Mouse (Mus musculus) lung, embryonic 15.5 days (tissue): ENCODE data around the gene Fbxw8. TPM values are rescaled to one million over a fixed set of nuclear protein-coding genes. Genes with fewer than 3 reads are reported as not detected.
A peak's percentile ranks its signal among the peaks of the same experiment; 100 is the strongest.

Experiments used
- ATAC-seq: fragments of 200-750 bp; cut with Nextera tagmentation; 2 replicates; pipeline ENCODE4 v1.8.0; 2017; ENCODE audit warnings: moderate number of reproducible peaks, borderline replicate concordance; ENCODE audit not compliant: low FRiP score, low TSS enrichment; ENCODE audit errors: extremely low read depth
- H3K27ac ChIP-seq: fragments of 300-500 bp; sonication (generic); 2 replicates; pipeline ENCODE4 v1.5.1; 2015; ENCODE audit warnings: moderate library complexity, mild to moderate bottlenecking, inconsistent platforms
- H3K27me3 ChIP-seq: fragments of 300-500 bp; sonication (generic); 2 replicates; pipeline ENCODE4 v1.6.1; 2015; ENCODE audit warnings: inconsistent platforms
- H3K36me3 ChIP-seq: fragments of 300-500 bp; sonication (generic); 2 replicates; pipeline ENCODE4 v1.6.1; 2015; ENCODE audit warnings: inconsistent platforms
- H3K4me1 ChIP-seq: fragments of 300-500 bp; sonication (generic); 2 replicates; pipeline ENCODE4 v1.6.1; 2015; ENCODE audit warnings: inconsistent platforms
- H3K4me2 ChIP-seq: fragments of 300-500 bp; sonication (generic); 2 replicates; pipeline ENCODE4 v1.6.1; 2015; ENCODE audit warnings: inconsistent platforms, mild to moderate bottlenecking, moderate library complexity
- H3K4me3 ChIP-seq: fragments of 300-500 bp; sonication (generic); 2 replicates; pipeline ENCODE4 v1.5.1; 2015; ENCODE audit warnings: mild to moderate bottlenecking, inconsistent platforms
- H3K9ac ChIP-seq: fragments of 300-500 bp; sonication (generic); 2 replicates; pipeline ENCODE4 v1.6.1; 2015; ENCODE audit warnings: inconsistent platforms
- H3K9me3 ChIP-seq: fragments of 300-500 bp; sonication (generic); 2 replicates; pipeline ENCODE4 v1.6.1; 2016; ENCODE audit warnings: inconsistent platforms
- WGBS: fragments of 180-500 bp; shearing (Covaris S2); methylation state at CpG from one replicate; pipeline ENCODE4 v1.1.7; 2015; 5-methylcytosine and 5-hydroxymethylcytosine counted together
- polyA plus RNA-seq: library from polyadenylated mRNA; unstranded; fragments of >200 nt; fragmentation: Nextera tagmentation; extraction: Ambion mirVana; gene quantifications from 2 replicates; pipeline ENCODE4 v1.2.1, GENCODE M21; 2015

The Fbxw8 gene
- polyA plus RNA-seq, 1 experiment from 2014 or later: 30.2 TPM

DNA sequence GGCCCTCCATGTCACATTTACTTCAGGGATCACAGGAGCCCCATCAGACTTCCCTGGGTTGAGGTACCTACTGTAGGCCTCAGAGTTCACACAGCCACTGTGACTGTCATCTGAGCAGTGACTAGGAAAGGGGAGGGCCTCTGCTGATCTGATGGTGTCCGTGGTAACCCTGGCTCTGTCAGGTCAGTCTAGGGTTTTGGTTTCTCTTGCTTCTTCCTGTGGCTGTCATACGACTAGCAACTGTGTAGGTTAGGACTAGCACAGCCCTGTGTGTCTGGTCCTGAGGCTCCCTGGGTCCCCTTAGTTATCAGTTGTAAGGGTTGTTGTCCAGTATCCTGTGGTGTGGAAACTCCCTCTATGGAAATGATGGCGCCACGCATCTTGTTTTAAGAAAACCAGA, 104.5 kb downstream of the Fbxw8 start:
- H3K9ac ChIP-seq: no peak overlapping the region
- ATAC-seq: no peak
- WGBS: 71% methylated on average over 4 of the region's 4 CpGs

DNA sequence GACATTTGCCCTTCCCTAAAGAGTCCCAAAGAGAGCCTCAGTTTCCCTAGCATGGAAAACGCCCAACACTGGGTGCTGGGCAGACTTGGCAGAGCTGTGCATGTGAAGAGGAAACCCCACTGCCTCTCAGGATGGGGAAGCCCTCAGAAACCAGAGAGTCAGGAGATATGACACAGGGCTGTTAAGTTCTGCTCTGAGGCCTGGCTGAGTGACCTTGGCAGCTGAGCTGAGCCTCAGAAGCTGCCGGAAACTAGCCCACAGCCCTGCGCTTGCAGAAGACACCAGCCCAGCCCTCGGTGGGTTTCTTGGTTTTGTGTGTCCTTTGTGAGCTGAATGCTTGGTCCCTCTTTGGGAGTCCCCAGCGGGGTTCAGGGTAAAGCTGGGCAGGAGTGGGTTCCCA, 106.3 kb downstream of the Fbxw8 start:
- WGBS: 73% methylated on average over 5 of the region's 5 CpGs
- H3K4me1 ChIP-seq: no peaks in the 10 kb centered on the region; the same call in 1 of the 2 replicates
- H3K9me3 ChIP-seq: no peaks in the 10 kb centered on the region
- no peaks in the 10 kb centered on the region for H3K27me3 ChIP-seq
- H3K4me2 ChIP-seq: no peak overlapping the region
- no peaks in the 10 kb centered on the region for H3K36me3 ChIP-seq
- no peak overlapping the region for H3K4me3 ChIP-seq
- H3K27ac ChIP-seq: no peak overlapping the region
- no peak for ATAC-seq
- no peak overlapping the region for H3K9ac ChIP-seq

More for the DNA sequence above, 104.5 kb downstream of the Fbxw8 start:
- Histone ChIP-seq H3K36me3 (no peaks in the 10 kb centered on the region), H3K27ac (no peak overlapping the region), H3K27me3 (no peaks in the 10 kb centered on the region), H3K4me1 (no peaks in the 10 kb centered on the region; the same call in 1 of the 2 replicates), H3K4me3 (no peak overlapping the region), H3K9me3 (no peaks in the 10 kb centered on the region), H3K4me2 (no peak overlapping the region)

DNA sequence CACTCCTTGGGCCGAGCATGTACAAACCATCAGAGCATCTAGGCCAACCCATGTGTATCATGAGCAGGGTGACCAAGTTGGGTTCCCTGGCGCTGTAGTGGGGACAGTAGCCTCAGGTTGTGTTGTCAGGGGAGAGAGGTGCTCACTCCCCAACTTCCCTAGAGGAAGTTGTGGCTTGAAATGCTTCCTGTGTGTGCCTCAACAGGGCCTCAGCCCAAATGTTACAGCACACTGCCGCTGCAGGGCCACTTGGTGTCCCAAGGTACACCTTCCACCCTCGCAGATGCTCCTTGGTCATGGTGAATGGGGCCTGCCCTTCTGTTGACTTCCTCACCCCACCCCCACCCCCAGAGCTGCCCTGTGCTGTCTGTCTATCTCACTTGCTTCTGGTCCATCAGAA, 106.9 kb downstream of the Fbxw8 start:
- Histone ChIP-seq H3K4me2 (no peak overlapping the region), H3K27ac (no peak overlapping the region), H3K4me3 (no peak overlapping the region), H3K9me3 (no peaks in the 10 kb centered on the region), H3K36me3 (no peaks in the 10 kb centered on the region), H3K27me3 (no peaks in the 10 kb centered on the region), H3K9ac (no peak overlapping the region), H3K4me1 (no peaks in the 10 kb centered on the region; the same call in 1 of the 2 replicates)
- 68% methylated on average over 4 of the region's 4 CpGs for WGBS
- ATAC-seq: no peak

DNA sequence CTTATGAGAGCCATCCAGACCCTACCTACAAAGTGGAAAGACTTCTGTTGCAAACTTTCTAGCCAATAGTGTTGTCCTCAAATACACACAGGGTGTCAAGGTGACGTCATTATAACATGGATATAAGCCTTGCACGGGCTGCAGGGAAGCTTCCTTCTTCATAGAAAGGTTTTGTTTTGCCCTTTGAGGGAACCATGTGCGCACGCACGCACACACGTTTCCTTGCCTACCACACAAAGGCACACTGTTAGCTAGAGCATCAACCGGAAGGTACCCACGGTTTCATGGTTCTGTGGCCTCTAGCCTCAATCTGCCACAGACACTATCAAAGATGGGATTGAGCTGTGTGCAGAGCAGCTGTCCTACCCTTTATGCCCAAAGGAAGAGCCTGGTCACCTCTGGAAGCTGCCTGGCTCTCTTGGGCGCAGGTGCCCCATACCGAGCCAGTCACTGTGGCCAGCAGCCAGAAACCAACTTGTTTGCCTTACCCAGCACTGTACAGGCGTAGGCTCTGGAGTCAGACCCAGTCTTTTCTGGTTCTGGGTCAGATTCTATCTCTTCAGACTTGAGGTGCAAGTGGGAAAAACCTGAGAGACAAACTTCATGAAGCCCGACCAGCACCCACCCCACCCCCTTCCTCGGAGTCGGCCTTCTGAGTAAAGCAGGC, 108.0 kb downstream of the Fbxw8 start:
- ATAC-seq: no peak
- Histone ChIP-seq H3K9ac (no peak overlapping the region), H3K4me2 (no peak overlapping the region), H3K4me1 (no peaks in the 10 kb centered on the region), H3K27me3 (no peaks in the 10 kb centered on the region), H3K9me3 (no peaks in the 10 kb centered on the region), H3K4me3 (no peak overlapping the region), H3K27ac (no peak overlapping the region), H3K36me3 (no peaks in the 10 kb centered on the region)
- 82% methylated on average over 14 of the region's 14 CpGs for WGBS

DNA sequence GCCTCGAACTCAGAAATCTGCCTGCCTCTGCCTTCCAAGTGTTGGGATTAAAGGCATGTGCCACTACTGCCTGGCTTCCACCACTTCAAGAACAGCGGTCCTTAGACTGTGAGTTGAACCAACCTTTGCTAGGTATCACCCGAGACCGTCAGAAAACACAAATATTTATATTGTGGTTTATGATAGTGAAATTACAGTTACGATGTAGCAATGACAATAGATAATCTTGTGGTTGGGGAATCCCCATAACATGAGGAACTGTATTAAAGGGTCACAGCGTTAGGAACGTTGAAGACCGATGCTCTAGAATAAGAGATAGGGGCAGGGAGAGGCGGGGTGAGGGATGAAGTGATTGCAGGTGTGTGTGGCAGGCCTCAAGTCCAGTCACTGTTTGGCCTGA, 109.9 kb downstream of the Fbxw8 start:
- Histone ChIP-seq H3K4me3 (no peak overlapping the region), H3K4me2 (no peak overlapping the region), H3K27ac (no peak overlapping the region), H3K4me1 (no peaks in the 10 kb centered on the region), H3K9ac (no peak overlapping the region), H3K9me3 (no peaks in the 10 kb centered on the region), H3K27me3 (no peaks in the 10 kb centered on the region), H3K36me3 (no peaks in the 10 kb centered on the region)
- 77% methylated on average over 9 of the region's 9 CpGs for WGBS
- ATAC-seq: no peak

DNA sequence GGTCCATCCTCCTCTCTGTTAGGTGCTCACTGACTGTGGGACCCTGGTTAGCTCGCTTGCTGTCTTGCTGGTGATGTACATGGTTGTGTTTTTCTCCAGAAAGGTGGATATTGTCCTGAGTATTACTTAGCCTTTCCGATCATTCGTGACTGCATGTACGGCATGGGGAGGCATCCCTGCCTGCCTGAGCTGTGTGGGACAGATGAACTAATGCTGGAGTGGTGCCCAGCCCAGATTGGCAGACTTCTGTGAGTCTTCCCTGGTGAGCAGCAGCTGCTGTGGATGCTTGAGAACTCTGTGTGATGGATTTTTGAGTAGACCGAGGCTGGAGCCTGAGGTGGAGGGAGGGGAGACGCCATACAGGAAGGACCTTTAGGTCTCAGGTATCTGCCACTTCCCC, 110.4 kb downstream of the Fbxw8 start:
- no peak overlapping the region for H3K27ac ChIP-seq

DNA sequence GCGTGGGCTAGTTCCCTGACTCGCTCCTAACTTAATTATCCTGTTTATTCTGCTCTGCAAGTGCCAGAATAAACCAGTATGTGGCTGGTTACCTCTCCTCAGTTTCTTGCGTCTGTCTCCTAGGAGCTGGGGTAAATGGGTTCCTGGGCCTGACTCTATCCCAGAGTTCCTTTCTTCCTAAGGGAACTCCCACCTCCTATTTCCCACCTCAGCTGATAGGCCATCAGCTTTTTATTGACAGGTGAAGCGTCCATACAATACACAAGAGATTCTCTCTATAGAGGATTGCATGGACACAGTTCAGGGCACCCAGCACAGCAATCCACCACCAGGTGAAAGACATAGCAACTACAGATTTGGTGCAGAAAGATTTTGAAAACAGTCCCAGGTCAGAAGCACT, 111.5 kb downstream of the Fbxw8 start:
- Histone ChIP-seq H3K4me2 (no peak overlapping the region), H3K4me3 (no peak overlapping the region), H3K36me3 (no peaks in the 10 kb centered on the region), H3K27ac (no peak overlapping the region), H3K27me3 (no peaks in the 10 kb centered on the region), H3K9ac (no peak overlapping the region), H3K4me1 (no peaks in the 10 kb centered on the region), H3K9me3 (no peaks in the 10 kb centered on the region)
- no peak for ATAC-seq
- 79% methylated on average over 4 of the region's 4 CpGs for WGBS

More for the DNA sequence above, 110.4 kb downstream of the Fbxw8 start:
- no peaks in the 10 kb centered on the region for H3K9me3 ChIP-seq
- ATAC-seq: no peak
- no peaks in the 10 kb centered on the region for H3K36me3 ChIP-seq
- H3K4me2 ChIP-seq: no peak overlapping the region
- no peak overlapping the region for H3K4me3 ChIP-seq
- WGBS: 74% methylated on average over 6 of the region's 6 CpGs
- no peak overlapping the region for H3K9ac ChIP-seq
- H3K4me1 ChIP-seq: no peaks in the 10 kb centered on the region
- no peaks in the 10 kb centered on the region for H3K27me3 ChIP-seq

DNA sequence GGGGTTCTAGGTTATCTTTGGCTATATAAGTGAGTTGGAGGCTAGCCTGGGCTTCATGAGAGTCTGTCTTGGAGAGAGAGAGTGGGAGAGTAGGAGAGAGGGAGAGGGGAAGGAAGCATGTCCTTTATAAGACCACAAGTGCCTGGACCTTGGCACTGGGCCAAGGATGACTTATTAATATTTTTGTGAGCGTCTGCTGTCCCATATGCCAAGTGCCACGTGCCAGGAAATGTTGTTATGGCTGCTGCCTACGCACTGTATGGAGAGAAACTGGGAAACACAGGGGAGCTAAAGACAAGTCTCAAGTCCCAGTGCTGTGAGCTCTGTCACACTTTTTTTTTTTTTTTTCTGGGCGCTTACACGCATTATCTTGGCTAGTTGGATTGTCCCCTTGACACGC, 112.7 kb downstream of the Fbxw8 start:
- H3K9ac ChIP-seq: no peak overlapping the region
- H3K27me3 ChIP-seq: no peaks in the 10 kb centered on the region
- H3K27ac ChIP-seq: no peak overlapping the region
- H3K36me3 ChIP-seq: no peaks in the 10 kb centered on the region
- ATAC-seq: no peak
- 72% methylated on average over 6 of the region's 6 CpGs for WGBS
- H3K4me3 ChIP-seq: no peak overlapping the region
- H3K9me3 ChIP-seq: no peaks in the 10 kb centered on the region
- H3K4me2 ChIP-seq: no peak overlapping the region
- H3K4me1 ChIP-seq: peaks cover 2% of the 10 kb centered on the region; the same call in 1 of the 2 replicates

DNA sequence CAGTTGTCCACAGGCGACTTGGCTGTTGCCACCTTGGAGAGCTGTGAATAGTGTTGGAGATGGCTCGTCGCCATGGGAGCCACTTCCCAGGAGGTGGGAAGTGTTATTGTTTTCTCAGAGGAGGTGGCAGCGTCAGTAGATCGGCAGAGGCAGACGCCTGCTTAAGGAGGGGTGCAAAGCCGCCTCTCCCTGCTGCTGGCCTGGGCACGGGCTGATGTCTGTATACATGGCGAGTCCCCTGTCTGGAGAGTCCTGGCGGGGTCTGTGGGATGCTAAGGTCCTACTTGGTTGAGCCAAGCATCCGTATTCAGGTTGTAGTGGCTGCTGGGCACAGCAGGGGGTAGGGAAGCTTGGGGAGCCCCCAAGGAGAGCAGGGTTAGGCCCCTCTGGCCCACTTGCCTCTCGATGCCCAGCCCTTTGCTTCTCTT, 116.0 kb downstream of the Fbxw8 start:
- H3K9me3 ChIP-seq: no peaks in the 10 kb centered on the region
- ATAC-seq: no peak
- no peak overlapping the region for H3K27ac ChIP-seq
- H3K4me1 ChIP-seq: peaks cover 10% of the 10 kb centered on the region; the same call in 1 of the 2 replicates
- H3K27me3 ChIP-seq: no peaks in the 10 kb centered on the region
- no peak overlapping the region for H3K4me2 ChIP-seq
- H3K4me3 ChIP-seq: no peak overlapping the region
- no peak overlapping the region for H3K9ac ChIP-seq
- H3K36me3 ChIP-seq: no peaks in the 10 kb centered on the region
- 32% methylated on average over 12 of the region's 12 CpGs for WGBS

DNA sequence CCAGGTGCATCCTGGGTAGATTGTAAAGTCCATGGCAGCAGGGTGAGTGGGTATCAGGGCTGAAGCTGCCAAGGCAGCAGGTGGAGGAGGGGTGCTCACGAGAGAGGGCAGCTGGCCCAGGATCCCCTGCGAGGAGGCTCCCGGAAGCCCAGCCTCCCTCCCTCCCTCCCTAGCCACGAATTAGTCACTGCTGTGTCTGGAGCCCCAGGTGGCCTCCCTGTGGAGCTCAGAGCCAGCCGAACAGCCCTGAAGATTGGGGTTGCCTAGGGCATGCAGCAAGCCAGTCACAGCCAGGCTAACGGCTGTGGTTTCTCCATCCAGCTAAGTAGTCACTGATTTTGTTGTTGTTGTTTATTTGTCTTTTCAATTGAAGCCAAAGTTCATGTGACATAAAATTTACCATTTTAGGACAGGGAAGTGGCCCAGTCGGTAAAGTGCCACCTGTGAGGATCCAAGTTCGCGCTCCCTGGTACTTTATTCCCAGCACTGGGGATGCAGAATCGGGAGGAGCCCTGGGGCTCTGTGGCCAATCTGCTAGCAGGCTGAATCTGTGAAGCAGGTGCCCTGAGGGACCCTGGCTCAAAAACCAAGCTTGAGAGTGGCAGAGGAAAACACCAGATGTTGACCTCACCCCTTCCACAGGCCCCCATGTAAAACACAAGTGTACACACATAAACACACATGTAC, 117.3 kb downstream of the Fbxw8 start:
- Histone ChIP-seq H3K9ac (no peak overlapping the region), H3K27me3 (no peaks in the 10 kb centered on the region)

DNA sequence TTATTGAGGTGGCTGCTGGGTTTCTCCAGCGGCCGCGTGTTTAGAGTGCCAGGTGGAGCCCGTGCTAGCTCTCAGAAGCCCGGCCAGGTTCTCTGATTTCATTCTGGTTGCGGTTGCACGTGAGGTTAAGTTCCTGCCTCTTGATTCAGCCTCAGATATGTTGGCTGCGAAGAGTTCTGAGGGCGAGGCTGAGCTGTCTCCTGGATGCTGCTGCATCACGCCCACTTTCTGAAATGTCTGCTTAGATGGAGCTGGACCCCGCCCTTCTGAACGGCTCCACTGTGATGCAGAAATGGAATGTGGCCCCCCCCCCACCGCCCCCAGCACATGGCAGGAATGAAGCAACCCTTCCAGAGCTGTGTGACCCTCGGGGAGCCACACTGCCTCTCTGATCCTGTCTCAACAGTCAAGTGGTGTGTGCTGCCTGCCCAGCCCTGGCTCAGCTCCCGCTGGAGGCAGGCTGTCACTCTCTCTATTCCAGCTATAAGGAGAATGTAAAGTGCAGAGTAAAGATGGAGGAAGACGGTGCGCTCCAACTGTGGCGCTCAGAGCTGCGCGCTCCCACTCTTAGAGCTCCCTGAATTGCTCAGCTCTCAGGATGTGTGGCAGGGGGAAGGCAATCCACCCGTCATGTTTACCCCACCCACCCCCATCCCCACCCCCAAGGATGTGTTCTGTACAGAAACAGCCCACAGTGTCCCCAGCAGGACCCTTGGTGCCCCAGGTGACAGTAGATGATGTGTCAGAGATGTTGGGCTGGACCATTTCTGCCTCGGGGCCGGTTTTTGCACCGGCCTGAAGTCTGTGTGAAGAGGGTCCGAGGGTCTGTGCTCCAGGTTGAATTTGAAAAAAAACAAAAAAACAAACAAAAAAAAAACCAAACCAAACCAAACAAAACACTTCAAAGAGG, 118.1 kb downstream of the Fbxw8 start:
- H3K9ac ChIP-seq: no peak overlapping the region
- H3K4me2 ChIP-seq: peak overlapping the region; percentile 35
- no peaks in the 10 kb centered on the region for H3K9me3 ChIP-seq
- ATAC-seq: peak; percentile 41; the same call in 1 of the 2 replicates
- no peak overlapping the region for H3K4me3 ChIP-seq
- no peaks in the 10 kb centered on the region for H3K36me3 ChIP-seq
- peaks cover 10% of the 10 kb centered on the region; the same call in 1 of the 2 replicates for H3K4me1 ChIP-seq
- 29% methylated on average over 25 of the region's 25 CpGs for WGBS
- H3K27ac ChIP-seq: no peak overlapping the region
- H3K27me3 ChIP-seq: no peaks in the 10 kb centered on the region

More for the DNA sequence above, 117.3 kb downstream of the Fbxw8 start:
- H3K27ac ChIP-seq: no peak overlapping the region
- peak overlapping the region; percentile 35 for H3K4me2 ChIP-seq
- no peaks in the 10 kb centered on the region for H3K36me3 ChIP-seq
- H3K4me3 ChIP-seq: no peak overlapping the region
- 12% methylated on average over 10 of the region's 10 CpGs for WGBS
- H3K9me3 ChIP-seq: no peaks in the 10 kb centered on the region
- H3K4me1 ChIP-seq: peaks cover 10% of the 10 kb centered on the region; the same call in 1 of the 2 replicates
- ATAC-seq: peak; percentile 50; the same call in 1 of the 2 replicates
